Mouse (Mus musculus) intestine, embryonic 14.5 days (tissue): ENCODE results near the gene Aco1. TPM values are rescaled to one million over a fixed set of nuclear protein-coding genes. Genes with fewer than 3 reads are reported as not detected.

ENCODE experiments used
- ATAC-seq: fragments of 200-750 bp; cut with Nextera tagmentation; replicated peaks from 2 replicates; pipeline ENCODE4 v1.8.0; 2017; ENCODE audit warnings: low read depth, moderate number of reproducible peaks, moderate TSS enrichment, moderate library complexity; ENCODE audit not compliant: low FRiP score, low TSS enrichment
- DNase-seq: peaks from one replicate; pipeline ENCODE4 v3.0.0-alpha.2; 2018; ENCODE audit warnings: low spot score
- H3K27ac ChIP-seq: fragments of 300-500 bp; sonication (generic); 2 replicates; pipeline ENCODE4 v1.5.1; 2014; ENCODE audit warnings: low read depth, mild to moderate bottlenecking, control low read depth
- H3K27me3 ChIP-seq: fragments of 300-500 bp; sonication (generic); replicated peaks from 2 replicates; pipeline ENCODE4 v1.6.1; 2014; ENCODE audit warnings: low read length, control low read depth; ENCODE audit not compliant: control insufficient read depth, insufficient read depth
- H3K36me3 ChIP-seq: fragments of 300-500 bp; sonication (generic); 2 replicates; pipeline ENCODE4 v1.6.1; 2014; ENCODE audit warnings: low read length, control low read depth; ENCODE audit not compliant: control insufficient read depth, insufficient read depth
- H3K4me1 ChIP-seq: fragments of 300-500 bp; sonication (generic); replicated peaks from 2 replicates; pipeline ENCODE4 v1.6.1; 2014; ENCODE audit warnings: low read length, control low read depth, mixed read lengths; ENCODE audit not compliant: control insufficient read depth, insufficient read depth
- H3K4me2 ChIP-seq: fragments of 300-500 bp; sonication (generic); 2 replicates; pipeline ENCODE4 v1.6.1; 2014; ENCODE audit warnings: low read length
- H3K4me3 ChIP-seq: fragments of 300-500 bp; sonication (generic); 2 replicates; pipeline ENCODE4 v1.5.1; 2014; ENCODE audit warnings: low read depth, low read length, control low read depth, mixed read lengths
- H3K9ac ChIP-seq: fragments of 300-500 bp; sonication (generic); 2 replicates; pipeline ENCODE4 v1.6.1; 2014; ENCODE audit warnings: mild to moderate bottlenecking, low read length
- H3K9me3 ChIP-seq: fragments of 300-500 bp; sonication (generic); 2 replicates; pipeline ENCODE4 v1.6.1; 2016; ENCODE audit warnings: low read length, control low read depth; ENCODE audit not compliant: control insufficient read depth
- WGBS: fragments of 180-500 bp; shearing (Covaris S2); extraction: QIAGEN DNeasy Blood & Tissue Kit; methylation state at CpG from one replicate; pipeline ENCODE4 v1.1.7; 2014; 5-methylcytosine and 5-hydroxymethylcytosine counted together
- polyA plus RNA-seq: library from polyadenylated mRNA; unstranded; fragments of >200 nt; fragmentation: Nextera tagmentation; extraction: Ambion mirVana; gene quantifications from 2 replicates; pipeline ENCODE4 v1.2.1, GENCODE M21; 2014

Aco1 gene
- polyA plus RNA-seq, 1 experiment from 2014 or later = 65.2 TPM

DNA sequence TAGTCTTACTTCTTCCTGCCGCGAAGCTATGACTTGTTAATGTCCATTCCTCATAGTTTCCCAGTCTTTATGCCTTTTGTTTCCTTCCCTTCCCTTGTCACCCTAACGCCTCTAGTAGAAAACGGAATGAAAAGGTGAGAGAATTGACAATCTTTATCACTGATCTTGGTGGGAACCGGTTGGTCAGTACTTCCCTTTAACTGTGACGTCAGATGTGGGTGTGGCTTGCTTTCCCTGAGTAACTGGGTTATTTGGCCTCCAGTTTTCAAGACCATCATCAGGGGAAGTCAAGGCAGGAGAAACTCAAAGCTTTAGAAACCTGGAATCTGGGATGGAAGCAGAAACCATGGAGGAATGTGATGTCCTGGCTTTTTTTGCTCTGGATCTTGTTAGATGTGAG lies 99.0 kb downstream of the Aco1 start:
- ATAC-seq (no peak), DNase-seq (no peak)
- Histone ChIP-seq H3K9ac (no peak overlapping the region), H3K4me1 (peaks cover 3% of the 10 kb centered on the region; the same call in 1 of the 2 replicates), H3K9me3 (no peaks in the 10 kb centered on the region), H3K27me3 (no peaks in the 10 kb centered on the region), H3K4me2 (no peak overlapping the region), H3K27ac (no peak overlapping the region), H3K4me3 (no peak overlapping the region), H3K36me3 (no peaks in the 10 kb centered on the region)
- 54% methylated on average over 6 of the region's 6 CpGs for WGBS

GRCm38 (mm10) chr4:40243006-40243405 lies 100.1 kb downstream of the Aco1 start:
- H3K36me3 ChIP-seq = no peaks in the 10 kb centered on the region
- no peak overlapping the region for H3K4me2 ChIP-seq
- no peak overlapping the region for H3K9ac ChIP-seq
- ATAC-seq (no peak), DNase-seq (no peak)
- H3K27ac ChIP-seq = no peak overlapping the region
- 85% methylated on average over 4 of the region's 4 CpGs for WGBS
- no peak overlapping the region for H3K4me3 ChIP-seq
- peaks cover 3% of the 10 kb centered on the region; the same call in 1 of the 2 replicates for H3K4me1 ChIP-seq
- no peaks in the 10 kb centered on the region for H3K27me3 ChIP-seq
- H3K9me3 ChIP-seq = no peaks in the 10 kb centered on the region

DNA sequence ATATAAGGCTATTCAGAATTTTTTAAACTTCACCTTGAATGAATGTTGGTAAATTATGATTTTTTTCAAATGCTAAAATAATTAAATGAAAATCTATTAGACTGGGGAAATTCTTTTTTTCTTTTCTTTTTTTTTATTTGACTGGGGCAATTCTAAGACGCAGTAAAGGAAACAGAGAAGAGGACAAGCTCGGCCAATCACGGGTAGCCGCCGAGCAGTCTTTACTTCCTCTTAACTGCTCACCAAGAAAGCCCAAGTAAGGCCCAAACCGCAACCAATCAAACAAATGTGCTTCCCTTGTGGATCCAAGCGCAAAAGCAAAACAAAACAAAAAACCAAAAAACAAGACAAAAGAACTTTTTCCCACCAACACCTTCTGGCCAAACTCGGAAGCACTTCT lies 101.2 kb downstream of the Aco1 start:
- WGBS = 83% methylated on average over 8 of the region's 8 CpGs
- H3K9me3 ChIP-seq = no peaks in the 10 kb centered on the region
- H3K4me1 ChIP-seq = no peaks in the 10 kb centered on the region
- no peak overlapping the region for H3K9ac ChIP-seq
- DNase-seq = no peak
- H3K27me3 ChIP-seq = no peaks in the 10 kb centered on the region
- H3K27ac ChIP-seq = no peak overlapping the region
- H3K4me2 ChIP-seq = no peak overlapping the region
- H3K36me3 ChIP-seq = no peaks in the 10 kb centered on the region
- ATAC-seq = no peak
- H3K4me3 ChIP-seq = no peak overlapping the region

Other genes with a start within 250 kb of the Aco1 start
- gene Ddx58, start 96.7 kb downstream of the Aco1 start, polyA plus RNA-seq = 6.4 and 8.2 TPM in 2 replicates
- 36.1 and 43.5 TPM in 2 replicates for gene Smim27, start 126.5 kb downstream of the Aco1 start, polyA plus RNA-seq
- gene Topors, start 126.8 kb downstream of the Aco1 start, polyA plus RNA-seq = 40.6 and 43.3 TPM in 2 replicates
- 326 and 341 TPM in 2 replicates for gene Ndufb6, start 136.3 kb downstream of the Aco1 start, polyA plus RNA-seq